Mouse (Mus musculus) heart, postnatal 0 days (tissue): ENCODE data around the gene Dek.

ENCODE experiments used
- CTCF ChIP-seq: IDR thresholded peaks from 2 replicates; pipeline ENCODE4 v1.5.1; 2016; ENCODE audit warnings: antibody characterized with exemption, control low read depth, low read depth
- EP300 ChIP-seq: IDR thresholded peaks from 2 replicates; pipeline ENCODE4 v1.6.1; 2016; ENCODE audit warnings: antibody characterized with exemption, low read depth

DNA sequence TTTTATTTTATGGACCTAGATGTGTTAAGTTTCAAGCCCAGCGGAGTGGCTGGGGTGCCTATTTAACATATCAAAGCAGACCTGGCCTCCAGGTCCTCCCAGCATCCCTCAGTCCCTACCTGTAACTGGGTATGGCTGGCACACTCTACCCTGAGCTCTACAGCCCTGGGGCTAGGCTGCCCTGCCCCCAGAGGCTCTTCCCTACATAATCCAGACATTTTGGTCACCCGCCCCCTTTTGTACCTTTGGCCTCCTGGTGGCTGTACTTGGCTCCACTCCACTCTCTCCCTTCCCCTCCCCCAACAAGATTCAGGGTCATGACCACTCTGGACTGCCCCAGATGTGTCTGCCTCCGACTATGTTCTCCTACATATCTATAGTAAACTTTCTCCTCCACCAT lies 18.4 kb upstream of the Dek start:
- 0 out of 2 replicates have a peak, but pooled peaks have one; percentile 12 for TF ChIP-seq CTCF
- no peak for TF ChIP-seq EP300
